Mouse (Mus musculus) neural tube, embryonic 14.5 days (tissue): ENCODE data around the gene Ccdc184. TPM values are rescaled to one million over a fixed set of nuclear protein-coding genes. Genes with fewer than 3 reads are reported as not detected.

ENCODE experiments used
- ATAC-seq: fragments of 200-750 bp; cut with Nextera tagmentation; 2 replicates; pipeline ENCODE4 v1.8.0; 2017; ENCODE audit warnings: low read depth, mild to moderate bottlenecking, moderate TSS enrichment, moderate library complexity
- H3K27ac ChIP-seq: fragments of 300-500 bp; sonication (generic); 2 replicates; pipeline ENCODE4 v1.5.1; 2014; ENCODE audit warnings: low read depth, mild to moderate bottlenecking, control low read depth, low read length, moderate library complexity, mixed read lengths
- H3K27me3 ChIP-seq: fragments of 300-500 bp; sonication (generic); 2 replicates; pipeline ENCODE4 v1.6.1; 2014; ENCODE audit warnings: low read length; ENCODE audit not compliant: control insufficient read depth, insufficient read depth
- H3K36me3 ChIP-seq: fragments of 300-500 bp; sonication (generic); 2 replicates; pipeline ENCODE4 v1.6.1; 2014; ENCODE audit warnings: low read length, mixed read lengths; ENCODE audit not compliant: control insufficient read depth, insufficient read depth
- H3K4me1 ChIP-seq: fragments of 300-500 bp; sonication (generic); 2 replicates; pipeline ENCODE4 v1.6.1; 2014; ENCODE audit warnings: low read length; ENCODE audit not compliant: control insufficient read depth, insufficient read depth
- H3K4me2 ChIP-seq: fragments of 300-500 bp; sonication (generic); 2 replicates; pipeline ENCODE4 v1.6.1; 2014; ENCODE audit warnings: mild to moderate bottlenecking, low read depth, low read length, control low read depth
- H3K4me3 ChIP-seq: fragments of 300-500 bp; sonication (generic); 2 replicates; pipeline ENCODE4 v1.5.1; 2014; ENCODE audit warnings: low read depth, low read length, control low read depth, mixed read lengths
- H3K9ac ChIP-seq: fragments of 300-500 bp; sonication (generic); replicated peaks from 2 replicates; pipeline ENCODE4 v1.6.1; 2014; ENCODE audit warnings: low read depth, mild to moderate bottlenecking, control low read depth, low read length, mixed read lengths
- H3K9me3 ChIP-seq: fragments of 300-500 bp; sonication (generic); 2 replicates; pipeline ENCODE4 v1.6.1; 2016; ENCODE audit warnings: low read length; ENCODE audit not compliant: control insufficient read depth
- WGBS: fragments of 180-500 bp; shearing (Covaris S2); extraction: QIAGEN DNeasy Blood & Tissue Kit; methylation state at CpG from one replicate; pipeline ENCODE4 v1.1.7; 2014; 5-methylcytosine and 5-hydroxymethylcytosine counted together
- polyA plus RNA-seq: library from polyadenylated mRNA; unstranded; fragments of >200 nt; fragmentation: Nextera tagmentation; extraction: Ambion mirVana; gene quantifications from 2 replicates; pipeline ENCODE4 v1.2.1, GENCODE M21; 2014

Gene Ccdc184
- polyA plus RNA-seq, 1 experiment from 2014 or later: 117 TPM

GRCm38 (mm10) chr15:98165525-98165924, 1.4 kb upstream of the Ccdc184 start, which contains the start of gene Asb8:
TSS of gene Asb8 (minus strand) at chr15:98165625.
- peaks cover 8% of the 10 kb centered on the region for H3K27me3 ChIP-seq
- H3K9ac ChIP-seq: no peak within 1 kb of the TSS
- WGBS: 84% methylated on average over 5 of the region's 5 CpGs
- peak within 1 kb of the TSS; percentile 77; the same call in 1 of the 2 replicates for H3K4me2 ChIP-seq
- no peak for ATAC-seq
- no peak within 1 kb of the TSS for H3K27ac ChIP-seq
- H3K4me3 ChIP-seq: no peak within 1 kb of the TSS
- no peaks in the 10 kb centered on the region for H3K9me3 ChIP-seq
- no peaks in the 10 kb centered on the region for H3K36me3 ChIP-seq
- peaks cover 8% of the 10 kb centered on the region; the same call in 1 of the 2 replicates for H3K4me1 ChIP-seq

GRCm38 (mm10) chr15:98167645-98168621, 975 bp downstream of the Ccdc184 start:
- Histone ChIP-seq H3K27me3 (peaks cover 8% of the 10 kb centered on the region), H3K4me1 (peaks cover 15% of the 10 kb centered on the region; the same call in 1 of the 2 replicates), H3K4me3 (peak overlapping the region; percentile 58)

GRCm38 (mm10) chr15:98168622-98169004, 1.7 kb downstream of the Ccdc184 start:
- peak overlapping the region; percentile 77 for H3K4me2 ChIP-seq
- H3K36me3 ChIP-seq: no peaks in the 10 kb centered on the region
- 4% methylated on average over 19 of the region's 19 CpGs for WGBS
- peak overlapping the region; percentile 58 for H3K9ac ChIP-seq
- no peaks in the 10 kb centered on the region for H3K9me3 ChIP-seq
- H3K27ac ChIP-seq: no peak overlapping the region
- H3K4me1 ChIP-seq: peaks cover 15% of the 10 kb centered on the region; the same call in 1 of the 2 replicates
- peaks cover 8% of the 10 kb centered on the region for H3K27me3 ChIP-seq
- H3K4me3 ChIP-seq: peak overlapping the region; percentile 58
- ATAC-seq: no peak

More at GRCm38 (mm10) chr15:98167645-98168621, 975 bp downstream of the Ccdc184 start:
- H3K4me2 ChIP-seq: peak overlapping the region; percentile 77
- H3K9ac ChIP-seq: peak overlapping the region; percentile 58
- H3K27ac ChIP-seq: peak overlapping the region; percentile 91
- ATAC-seq: peak; percentile 95
- WGBS: under 1% methylated on average over 69 of the region's 69 CpGs
- no peaks in the 10 kb centered on the region for H3K36me3 ChIP-seq
- H3K9me3 ChIP-seq: no peaks in the 10 kb centered on the region

GRCm38 (mm10) chr15:98170365-98170764, 3.4 kb downstream of the Ccdc184 start:
- peak overlapping the region; percentile 77 for H3K4me2 ChIP-seq
- H3K4me3 ChIP-seq: peak overlapping the region; percentile 58
- peaks cover 15% of the 10 kb centered on the region; the same call in 1 of the 2 replicates for H3K4me1 ChIP-seq
- no peak for ATAC-seq
- H3K27ac ChIP-seq: no peak overlapping the region
- peak overlapping the region; percentile 58; the same call in 1 of the 2 replicates for H3K9ac ChIP-seq
- H3K9me3 ChIP-seq: no peaks in the 10 kb centered on the region
- 30% methylated on average over 7 of the region's 7 CpGs for WGBS
- H3K36me3 ChIP-seq: no peaks in the 10 kb centered on the region
- H3K27me3 ChIP-seq: peaks cover 7% of the 10 kb centered on the region

GRCm38 (mm10) chr15:98170917-98171316, 4.0 kb downstream of the Ccdc184 start:
- Histone ChIP-seq H3K9me3 (no peaks in the 10 kb centered on the region), H3K4me3 (peak overlapping the region; percentile 12; the same call in 1 of the 2 replicates), H3K4me2 (peak overlapping the region; percentile 77), H3K9ac (0 out of 2 replicates have a peak overlapping the region, but pooled peaks have one; percentile 3), H3K4me1 (peaks cover 15% of the 10 kb centered on the region; the same call in 1 of the 2 replicates), H3K27ac (no peak overlapping the region), H3K27me3 (peaks cover 6% of the 10 kb centered on the region), H3K36me3 (no peaks in the 10 kb centered on the region)
- WGBS: 75% methylated on average over 9 of the region's 9 CpGs
- ATAC-seq: no peak

- no peak overlapping the region for H3K27ac ChIP-seq
- H3K9ac ChIP-seq: 0 out of 2 replicates have a peak overlapping the region, but pooled peaks have one; percentile 13
- no peak overlapping the region for H3K4me2 ChIP-seq
- peaks cover 6% of the 10 kb centered on the region for H3K27me3 ChIP-seq
- no peaks in the 10 kb centered on the region for H3K36me3 ChIP-seq
- WGBS: 75% methylated on average over 5 of the region's 5 CpGs
- no peak for ATAC-seq
- H3K9me3 ChIP-seq: no peaks in the 10 kb centered on the region
- peaks cover 15% of the 10 kb centered on the region; the same call in 1 of the 2 replicates for H3K4me1 ChIP-seq
- no peak overlapping the region for H3K4me3 ChIP-seq
Measured at GRCm38 (mm10) chr15:98172113-98172512, 5.2 kb downstream of the Ccdc184 start.

GRCm38 (mm10) chr15:98173821-98174220, 6.9 kb downstream of the Ccdc184 start:
- no peak overlapping the region for H3K4me2 ChIP-seq
- H3K4me1 ChIP-seq: peaks cover 15% of the 10 kb centered on the region; the same call in 1 of the 2 replicates
- WGBS: 30% methylated on average over 8 of the region's 8 CpGs
- H3K36me3 ChIP-seq: no peaks in the 10 kb centered on the region
- no peak overlapping the region for H3K27ac ChIP-seq
- no peak for ATAC-seq
- H3K4me3 ChIP-seq: no peak overlapping the region
- H3K9ac ChIP-seq: no peak overlapping the region
- H3K27me3 ChIP-seq: no peaks in the 10 kb centered on the region
- H3K9me3 ChIP-seq: no peaks in the 10 kb centered on the region

GRCm38 (mm10) chr15:98177320-98177719, 10.4 kb downstream of the Ccdc184 start:
- Histone ChIP-seq H3K9me3 (no peaks in the 10 kb centered on the region), H3K27me3 (no peaks in the 10 kb centered on the region), H3K4me3 (no peak overlapping the region), H3K27ac (no peak overlapping the region), H3K9ac (no peak overlapping the region), H3K36me3 (no peaks in the 10 kb centered on the region), H3K4me2 (no peak overlapping the region), H3K4me1 (peaks cover 5% of the 10 kb centered on the region; the same call in 1 of the 2 replicates)
- WGBS: 66% methylated on average over 3 of the region's 3 CpGs
- ATAC-seq: no peak
